Mouse (Mus musculus) midbrain, embryonic 13.5 days (tissue): ENCODE data around the gene Spo11. TPM values are rescaled to one million over a fixed set of nuclear protein-coding genes. Genes with fewer than 3 reads are reported as not detected.
A peak's percentile ranks its signal among the peaks of the same experiment; 100 is the strongest.

Source experiments
- ATAC-seq: fragments of 200-750 bp; cut with Nextera tagmentation; 2 replicates; pipeline ENCODE4 v1.8.0; 2017; ENCODE audit warnings: mild to moderate bottlenecking, moderate TSS enrichment, moderate library complexity
- H3K27ac ChIP-seq: fragments of 300-500 bp; sonication (generic); 2 replicates; pipeline ENCODE4 v1.5.1; 2015; ENCODE audit warnings: inconsistent platforms, mild to moderate bottlenecking, moderate library complexity
- H3K27me3 ChIP-seq: fragments of 300-500 bp; sonication (generic); 2 replicates; pipeline ENCODE4 v1.6.1; 2015; ENCODE audit warnings: mild to moderate bottlenecking, inconsistent platforms
- H3K36me3 ChIP-seq: fragments of 300-500 bp; sonication (generic); 2 replicates; pipeline ENCODE4 v1.6.1; 2015; ENCODE audit warnings: mild to moderate bottlenecking, inconsistent platforms
- H3K4me1 ChIP-seq: fragments of 300-500 bp; sonication (generic); replicated peaks from 2 replicates; pipeline ENCODE4 v1.6.1; 2015; ENCODE audit warnings: inconsistent platforms
- H3K4me2 ChIP-seq: fragments of 300-500 bp; sonication (generic); replicated peaks from 2 replicates; pipeline ENCODE4 v1.6.1; 2015; ENCODE audit warnings: moderate library complexity, mild to moderate bottlenecking, inconsistent platforms
- H3K4me3 ChIP-seq: fragments of 300-500 bp; sonication (generic); replicated peaks from 2 replicates; pipeline ENCODE4 v1.5.1; 2015; ENCODE audit warnings: mild to moderate bottlenecking, inconsistent platforms
- H3K9ac ChIP-seq: fragments of 300-500 bp; sonication (generic); replicated peaks from 2 replicates; pipeline ENCODE4 v1.6.1; 2015; ENCODE audit warnings: mild to moderate bottlenecking, inconsistent platforms
- H3K9me3 ChIP-seq: fragments of 300-500 bp; sonication (generic); 2 replicates; pipeline ENCODE4 v1.6.1; 2016; ENCODE audit warnings: mild to moderate bottlenecking, inconsistent platforms
- WGBS: fragments of 180-500 bp; shearing (Covaris S2); methylation state at CpG from one replicate; pipeline ENCODE4 v1.1.7; 2015; 5-methylcytosine and 5-hydroxymethylcytosine counted together
- polyA plus RNA-seq: library from polyadenylated mRNA; unstranded; fragments of >200 nt; fragmentation: Nextera tagmentation; extraction: Ambion mirVana; gene quantifications from 2 replicates; pipeline ENCODE4 v1.2.1, GENCODE M21; 2015

Gene Spo11
- polyA plus RNA-seq, 1 experiment from 2014 or later = 0.61 TPM

DNA sequence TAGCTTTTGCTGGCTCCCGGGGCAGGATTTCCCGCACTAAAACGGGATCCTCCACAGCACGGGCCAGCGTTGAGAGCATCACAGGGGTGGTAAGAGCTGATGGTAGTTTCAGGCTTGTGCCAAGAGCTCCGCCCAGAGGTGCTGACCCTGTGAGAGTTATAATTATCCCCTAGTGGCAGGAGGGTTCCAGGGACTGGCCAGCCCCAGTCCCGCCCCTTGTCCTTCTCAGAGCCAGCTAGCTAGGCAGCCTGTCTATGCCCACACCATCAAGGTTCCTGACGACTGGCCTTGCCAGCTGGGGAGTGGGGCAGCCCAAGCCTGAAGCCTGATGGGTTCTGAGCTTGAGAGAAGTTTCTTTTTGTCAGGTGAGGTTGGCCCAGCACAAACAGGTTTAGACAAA lies 41.1 kb downstream of the Spo11 start:
- H3K4me1 ChIP-seq = peaks cover 30% of the 10 kb centered on the region
- WGBS = 21% methylated on average over 8 of the region's 8 CpGs
- H3K4me3 ChIP-seq = no peak overlapping the region
- H3K27me3 ChIP-seq = peaks cover 45% of the 10 kb centered on the region
- no peak overlapping the region for H3K27ac ChIP-seq
- no peaks in the 10 kb centered on the region for H3K9me3 ChIP-seq
- H3K36me3 ChIP-seq = peaks cover 30% of the 10 kb centered on the region
- no peak for ATAC-seq
- H3K9ac ChIP-seq = no peak overlapping the region
- no peak overlapping the region for H3K4me2 ChIP-seq

DNA sequence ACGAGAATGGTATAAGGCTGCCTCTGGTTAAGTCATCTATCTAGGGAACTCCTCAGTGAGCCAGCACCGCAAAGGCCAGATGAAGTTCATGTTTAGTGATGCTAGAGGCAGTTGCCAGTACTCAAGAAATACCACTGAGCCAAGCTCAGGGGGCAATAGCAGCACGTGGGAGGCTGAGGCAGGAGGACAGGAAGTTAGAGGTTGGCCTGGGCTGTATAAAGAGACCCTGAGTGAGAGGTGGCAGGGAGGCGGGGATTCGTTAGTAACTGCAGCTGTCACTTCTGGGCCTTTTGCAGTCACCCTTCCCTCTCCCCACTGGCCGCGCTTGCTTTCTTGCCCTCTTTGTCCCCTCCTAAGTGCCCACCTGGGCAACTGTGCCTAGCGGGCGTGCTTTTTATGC lies 41.8 kb downstream of the Spo11 start:
- Histone ChIP-seq H3K27me3 (peaks cover 45% of the 10 kb centered on the region), H3K9me3 (no peaks in the 10 kb centered on the region), H3K4me2 (peak overlapping the region; percentile 67), H3K9ac (peak overlapping the region; percentile 44), H3K4me1 (peaks cover 37% of the 10 kb centered on the region), H3K27ac (no peak overlapping the region), H3K4me3 (peak overlapping the region; percentile 35), H3K36me3 (peaks cover 23% of the 10 kb centered on the region)
- 15% methylated on average over 9 of the region's 9 CpGs for WGBS
- ATAC-seq = 0 out of 2 replicates have a peak, but pooled peaks have one; percentile 1

DNA sequence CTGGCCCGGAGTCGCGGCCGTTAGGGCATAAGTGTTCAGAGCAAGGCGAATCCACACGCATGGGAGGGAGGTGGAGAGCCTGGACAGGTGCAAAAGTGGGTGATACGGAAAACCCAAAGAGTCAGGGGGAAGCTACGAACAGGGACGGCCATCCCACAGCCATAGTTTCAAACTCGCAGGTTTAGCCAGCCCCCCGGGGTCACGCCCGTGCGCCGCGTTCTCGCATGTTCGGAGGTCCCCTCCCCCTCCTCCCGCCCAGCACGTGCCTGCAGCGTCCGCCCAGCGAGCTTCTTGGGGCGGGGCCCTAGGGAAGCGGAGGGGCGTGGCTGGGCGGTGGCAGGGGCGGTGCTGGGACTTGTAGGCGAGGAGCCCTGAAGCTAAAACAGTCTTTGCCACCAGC lies 42.3 kb downstream of the Spo11 start:
- WGBS = 1% methylated on average over 29 of the region's 29 CpGs
- peak; percentile 57 for ATAC-seq
- no peak overlapping the region for H3K27ac ChIP-seq

DNA sequence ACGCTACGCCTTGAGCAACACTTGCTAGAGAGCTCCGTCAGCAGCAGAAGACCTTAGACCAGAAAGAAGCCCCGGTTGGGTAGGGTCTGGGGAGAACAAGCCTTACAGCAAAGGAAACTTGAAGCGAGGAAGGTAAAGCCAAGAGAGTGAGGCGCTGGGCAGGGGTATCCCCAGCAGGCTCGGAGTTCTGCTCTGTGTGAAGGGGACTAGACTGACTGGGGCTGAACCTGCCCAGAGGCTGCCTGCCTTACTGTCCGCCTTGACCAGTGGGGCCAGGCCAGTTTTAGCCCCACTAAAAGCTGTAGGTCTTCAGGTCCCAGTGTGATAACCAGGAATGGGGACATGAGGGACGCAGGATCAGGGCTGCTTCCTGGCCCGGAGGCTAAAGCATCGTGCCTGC lies 42.9 kb downstream of the Spo11 start, which contains the start of gene Rbm38:
Rbm38 (plus strand) TSS at position 69 of the 400 bp plus-strand sequence.
- Histone ChIP-seq H3K27me3 (peaks cover 45% of the 10 kb centered on the region), H3K9ac (peak within 1 kb of the TSS; percentile 44), H3K4me1 (peaks cover 49% of the 10 kb centered on the region), H3K4me3 (peak within 1 kb of the TSS; percentile 82), H3K36me3 (peaks cover 15% of the 10 kb centered on the region), H3K9me3 (no peaks in the 10 kb centered on the region), H3K4me2 (peak within 1 kb of the TSS; percentile 86), H3K27ac (no peak within 1 kb of the TSS)
- ATAC-seq = no peak
- 28% methylated on average over 11 of the region's 11 CpGs for WGBS

More for the DNA sequence above, 42.3 kb downstream of the Spo11 start:
- H3K9ac ChIP-seq = peak overlapping the region; percentile 44
- H3K4me1 ChIP-seq = peaks cover 42% of the 10 kb centered on the region
- H3K4me2 ChIP-seq = peak overlapping the region; percentile 67
- H3K27me3 ChIP-seq = peaks cover 45% of the 10 kb centered on the region
- H3K9me3 ChIP-seq = no peaks in the 10 kb centered on the region
- H3K4me3 ChIP-seq = peak overlapping the region; percentile 35
- H3K36me3 ChIP-seq = peaks cover 18% of the 10 kb centered on the region

DNA sequence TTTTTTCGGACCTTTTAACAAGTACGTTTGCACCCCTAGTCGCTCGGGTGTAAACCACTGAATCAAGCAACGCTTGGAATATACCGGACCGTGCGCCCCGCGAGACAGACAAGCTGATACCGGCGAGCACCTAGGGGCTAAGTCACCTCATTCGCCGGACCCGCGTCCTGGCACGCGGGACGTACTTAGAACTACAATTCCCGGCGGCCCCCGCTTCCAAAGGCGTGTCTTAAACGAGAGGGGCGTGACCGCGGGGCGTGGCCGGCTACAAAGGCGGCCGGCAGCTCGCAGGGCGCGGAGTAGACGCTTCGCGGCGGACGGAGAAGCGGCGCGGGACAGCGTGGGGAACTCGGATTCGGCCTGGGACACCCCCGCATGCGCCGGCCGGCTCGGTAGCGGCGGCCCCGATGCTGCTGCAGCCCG lies 44.1 kb downstream of the Spo11 start:
- peak overlapping the region; percentile 82 for H3K4me3 ChIP-seq
- H3K27me3 ChIP-seq = peaks cover 43% of the 10 kb centered on the region
- under 1% methylated on average over 54 of the region's 54 CpGs for WGBS
- ATAC-seq = peak; percentile 79
- peak overlapping the region; percentile 79 for H3K27ac ChIP-seq
- H3K36me3 ChIP-seq = 0 out of 2 replicates have a peak, but pooled peaks cover 9% of the 10 kb centered on the region
- H3K4me1 ChIP-seq = peaks cover 61% of the 10 kb centered on the region
- peak overlapping the region; percentile 85 for H3K9ac ChIP-seq
- peak overlapping the region; percentile 86 for H3K4me2 ChIP-seq
- no peaks in the 10 kb centered on the region for H3K9me3 ChIP-seq

DNA sequence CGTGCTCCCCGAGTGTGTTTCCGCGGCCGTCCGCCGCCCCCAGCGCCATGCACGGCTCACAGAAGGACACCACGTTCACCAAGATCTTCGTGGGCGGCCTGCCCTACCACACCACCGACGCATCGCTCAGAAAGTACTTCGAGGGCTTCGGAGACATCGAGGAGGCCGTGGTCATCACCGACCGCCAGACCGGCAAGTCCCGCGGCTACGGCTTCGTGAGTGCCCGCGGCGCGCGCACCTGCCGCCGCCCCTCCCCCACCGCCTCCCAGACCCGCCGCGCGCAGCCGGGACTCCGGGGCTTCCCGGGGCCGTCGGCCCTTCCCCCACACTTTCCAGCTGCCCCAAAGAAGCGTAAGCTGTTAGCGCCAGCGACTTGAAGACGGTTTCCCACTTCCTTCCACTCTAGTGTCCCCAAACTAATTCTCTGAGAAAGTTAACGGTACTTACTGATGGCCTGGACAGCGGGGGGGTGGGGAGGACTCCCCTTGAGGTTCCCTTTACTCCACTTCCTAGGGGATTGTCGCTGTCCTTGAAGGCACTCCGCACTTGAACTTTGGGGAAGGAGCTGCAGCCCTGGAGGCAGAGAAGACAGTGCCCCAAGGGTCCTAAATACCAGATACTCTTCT lies 44.7 kb downstream of the Spo11 start:
- Histone ChIP-seq H3K9ac (peak overlapping the region; percentile 85), H3K36me3 (peaks cover 14% of the 10 kb centered on the region; the same call in 1 of the 2 replicates), H3K27me3 (peaks cover 41% of the 10 kb centered on the region), H3K4me3 (peak overlapping the region; percentile 82), H3K4me1 (peaks cover 66% of the 10 kb centered on the region), H3K9me3 (no peaks in the 10 kb centered on the region), H3K27ac (peak overlapping the region; percentile 79), H3K4me2 (peak overlapping the region; percentile 86)
- WGBS = 2% methylated on average over 47 of the region's 51 CpGs
- ATAC-seq = peak; percentile 57; the same call in 1 of the 2 replicates

DNA sequence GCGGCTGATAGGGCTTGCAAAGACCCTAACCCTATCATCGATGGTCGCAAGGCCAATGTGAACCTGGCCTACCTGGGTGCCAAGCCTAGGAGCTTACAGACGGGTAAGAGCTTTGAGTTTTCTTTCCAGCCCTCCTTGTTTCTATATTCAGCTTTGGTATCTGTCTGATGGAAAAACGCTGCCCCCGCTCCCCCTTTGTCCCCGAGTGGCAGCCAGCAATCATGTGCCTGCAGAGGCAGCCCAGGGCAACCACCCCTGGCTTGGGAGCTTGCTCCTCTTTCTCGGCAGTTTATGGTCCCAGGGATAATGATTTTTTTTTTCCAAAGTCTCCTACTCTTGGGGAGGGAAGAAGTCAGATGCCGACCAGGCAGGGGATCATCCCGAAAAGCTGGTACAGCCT lies 45.3 kb downstream of the Spo11 start:
- no peak overlapping the region for H3K27ac ChIP-seq
- peak overlapping the region; percentile 85 for H3K9ac ChIP-seq
- ATAC-seq = no peak
- H3K36me3 ChIP-seq = peaks cover 20% of the 10 kb centered on the region
- peaks cover 70% of the 10 kb centered on the region for H3K4me1 ChIP-seq
- peak overlapping the region; percentile 82 for H3K4me3 ChIP-seq
- WGBS = 10% methylated on average over 10 of the region's 10 CpGs
- no peaks in the 10 kb centered on the region for H3K9me3 ChIP-seq
- H3K4me2 ChIP-seq = peak overlapping the region; percentile 86
- H3K27me3 ChIP-seq = peaks cover 36% of the 10 kb centered on the region

DNA sequence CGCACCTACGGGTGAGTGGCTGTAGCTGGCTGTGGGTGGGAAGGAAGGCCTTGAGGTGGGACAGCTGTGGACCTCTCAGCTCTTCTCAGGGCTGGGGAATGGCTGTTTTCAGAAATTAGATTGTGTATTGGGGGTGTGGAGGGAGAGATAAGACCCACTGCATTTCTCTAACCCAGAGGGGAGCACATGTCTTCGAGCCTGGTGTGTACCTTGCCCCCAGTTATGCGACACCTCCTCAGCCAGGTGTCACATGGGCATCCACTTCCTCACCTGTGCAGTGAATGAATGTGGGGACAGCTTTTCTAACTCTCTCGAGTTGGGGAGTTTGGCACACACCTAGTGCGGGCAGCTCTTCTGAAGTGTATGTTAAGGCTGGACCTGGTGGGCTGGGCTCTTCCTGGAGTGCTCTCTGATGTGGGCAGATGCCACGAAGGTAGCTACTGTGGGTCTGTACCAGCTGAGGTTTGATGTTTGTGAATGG lies 45.9 kb downstream of the Spo11 start:
- peak overlapping the region; percentile 85 for H3K9ac ChIP-seq
- 86% methylated on average over 7 of the region's 7 CpGs for WGBS
- H3K36me3 ChIP-seq = peaks cover 24% of the 10 kb centered on the region
- H3K27ac ChIP-seq = no peak overlapping the region
- no peak for ATAC-seq
- H3K4me3 ChIP-seq = peak overlapping the region; percentile 82
- H3K9me3 ChIP-seq = no peaks in the 10 kb centered on the region
- peaks cover 30% of the 10 kb centered on the region for H3K27me3 ChIP-seq
- H3K4me1 ChIP-seq = peaks cover 74% of the 10 kb centered on the region
- H3K4me2 ChIP-seq = peak overlapping the region; percentile 86

DNA sequence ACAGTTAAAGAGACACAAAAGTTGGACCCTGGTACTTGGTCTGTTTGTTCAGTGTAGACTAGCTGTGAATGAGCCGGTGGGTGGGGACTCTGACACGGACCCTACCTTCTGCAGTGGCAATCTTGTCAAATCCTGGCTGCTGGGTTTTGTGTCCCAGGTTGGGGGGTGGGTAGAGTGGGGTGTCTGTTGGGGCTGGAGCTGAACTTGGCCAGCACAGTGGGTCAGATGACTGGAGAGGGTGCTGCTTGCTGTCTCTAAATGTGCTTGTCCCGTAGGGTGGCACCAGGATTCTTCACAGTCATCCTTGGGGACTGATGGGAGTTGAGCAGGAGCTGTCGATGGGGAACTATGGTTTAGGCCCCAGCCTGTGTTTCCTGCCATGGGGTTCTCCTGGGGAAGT lies 46.5 kb downstream of the Spo11 start:
- 83% methylated on average over 4 of the region's 4 CpGs for WGBS
- Histone ChIP-seq H3K36me3 (peaks cover 29% of the 10 kb centered on the region), H3K9me3 (no peaks in the 10 kb centered on the region), H3K27ac (no peak overlapping the region), H3K27me3 (peaks cover 24% of the 10 kb centered on the region), H3K9ac (no peak overlapping the region), H3K4me1 (peaks cover 74% of the 10 kb centered on the region), H3K4me3 (peak overlapping the region; percentile 82; the same call in 1 of the 2 replicates), H3K4me2 (peak overlapping the region; percentile 86)
- ATAC-seq = no peak

DNA sequence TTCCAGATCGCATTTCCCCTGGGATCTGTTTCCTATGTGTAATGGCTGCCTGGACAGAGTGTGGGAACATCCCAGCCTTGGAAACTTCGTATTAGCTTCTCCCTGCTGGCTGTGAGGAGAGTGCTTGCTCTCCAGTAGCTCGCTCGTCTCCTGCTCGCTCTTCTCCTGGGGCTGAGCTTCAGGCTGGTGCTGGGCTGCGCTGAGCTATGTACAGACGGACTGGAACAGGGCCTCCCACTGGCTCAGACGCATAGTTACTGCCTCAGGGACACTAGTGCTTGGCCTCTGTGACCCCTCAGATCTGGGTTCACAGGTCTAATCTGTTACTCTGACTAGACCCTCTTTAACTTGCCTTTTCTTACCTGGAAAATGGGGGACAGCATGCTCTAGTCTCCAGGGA lies 46.9 kb downstream of the Spo11 start:
- H3K4me3 ChIP-seq = peak overlapping the region; percentile 9
- H3K4me2 ChIP-seq = peak overlapping the region; percentile 86
- 0 out of 2 replicates have a peak overlapping the region, but pooled peaks have one; percentile 21 for H3K9ac ChIP-seq
- H3K27me3 ChIP-seq = peaks cover 20% of the 10 kb centered on the region
- 76% methylated on average over 8 of the region's 8 CpGs for WGBS
- H3K27ac ChIP-seq = no peak overlapping the region
- no peak for ATAC-seq
- H3K9me3 ChIP-seq = no peaks in the 10 kb centered on the region
- peaks cover 70% of the 10 kb centered on the region for H3K4me1 ChIP-seq
- peaks cover 34% of the 10 kb centered on the region for H3K36me3 ChIP-seq

DNA sequence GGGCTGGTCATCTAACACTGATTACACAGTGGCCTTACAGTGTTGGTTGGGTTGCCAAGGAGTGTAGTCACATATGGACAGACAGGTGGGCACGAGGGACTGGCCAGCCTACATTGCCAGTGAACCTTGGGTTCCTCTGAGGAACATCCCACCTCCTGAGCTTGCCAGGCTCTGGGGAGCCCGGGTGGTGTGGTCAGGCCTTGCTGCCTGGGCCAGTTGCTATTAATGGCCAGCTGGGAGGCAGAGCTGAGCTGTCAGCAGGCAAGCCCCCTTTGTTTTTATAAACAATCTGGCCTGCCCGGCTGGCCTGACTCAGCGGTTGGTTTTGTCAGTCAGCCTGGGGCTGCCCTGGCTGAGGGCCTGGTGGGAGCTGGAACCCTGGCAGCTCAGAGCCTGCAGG lies 47.4 kb downstream of the Spo11 start:
- no peaks in the 10 kb centered on the region for H3K9me3 ChIP-seq
- ATAC-seq = no peak
- peaks cover 14% of the 10 kb centered on the region for H3K27me3 ChIP-seq
- H3K4me1 ChIP-seq = peaks cover 64% of the 10 kb centered on the region
- peak overlapping the region; percentile 8; the same call in 1 of the 2 replicates for H3K4me3 ChIP-seq
- H3K9ac ChIP-seq = 0 out of 2 replicates have a peak overlapping the region, but pooled peaks have one; percentile 32
- peaks cover 39% of the 10 kb centered on the region for H3K36me3 ChIP-seq
- peak overlapping the region; percentile 86 for H3K4me2 ChIP-seq
- peak overlapping the region; percentile 56 for H3K27ac ChIP-seq
- WGBS = 30% methylated on average over 4 of the region's 4 CpGs

DNA sequence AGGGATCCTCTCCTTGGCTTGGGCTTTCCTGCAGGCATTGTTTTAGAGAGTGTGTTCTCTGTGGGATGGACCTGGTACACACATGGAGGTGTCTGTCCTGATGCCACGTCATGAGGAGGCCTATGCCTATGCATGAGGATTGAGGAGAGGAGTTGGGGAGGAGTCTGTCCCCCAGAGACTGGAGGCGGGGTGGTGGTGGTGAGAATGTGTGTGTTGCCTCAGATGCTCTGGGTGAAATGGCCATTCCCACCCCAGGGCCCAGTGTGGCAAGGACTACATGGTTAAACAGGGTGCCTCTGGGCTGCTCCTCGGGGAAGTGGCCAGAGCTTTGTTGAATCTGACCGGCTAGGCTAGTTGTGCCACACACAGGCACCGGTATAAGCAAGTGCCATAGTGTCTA lies 48.8 kb downstream of the Spo11 start:
- Histone ChIP-seq H3K36me3 (peaks cover 53% of the 10 kb centered on the region), H3K4me2 (no peak overlapping the region)
- WGBS = 81% methylated on average over 5 of the region's 5 CpGs

More for the DNA sequence above, 48.8 kb downstream of the Spo11 start:
- Histone ChIP-seq H3K4me3 (no peak overlapping the region), H3K27me3 (peaks cover 1% of the 10 kb centered on the region; the same call in 1 of the 2 replicates), H3K9ac (no peak overlapping the region; the same call in 1 of the 2 replicates), H3K27ac (no peak overlapping the region), H3K9me3 (no peaks in the 10 kb centered on the region), H3K4me1 (peaks cover 57% of the 10 kb centered on the region)
- no peak for ATAC-seq
